Mouse (Mus musculus): ENCODE results near the gene Adh6a.

Adh6a gene

GRCm38 (mm10) chr3:138312965-138313364 is at the start of gene Adh6a:
Gene Adh6a (plus strand): TSS chr3:138313286.
- no peak for DNase-seq (ENCODE audit: extremely low read depth, low read depth)

- no peak for DNase-seq (ENCODE audit: extremely low read depth, low read depth)
Observed at GRCm38 (mm10) chr3:138264648-138265047, 48.4 kb upstream of the Adh6a start.

GRCm38 (mm10) chr3:138270507-138270906 is 42.6 kb upstream of the Adh6a start:
- DNase-seq (ENCODE audit: extremely low read depth, low read depth): no peak

GRCm38 (mm10) chr3:138271297-138271696 is 41.8 kb upstream of the Adh6a start:
- no peak for DNase-seq (ENCODE audit: extremely low read depth, low read depth)

GRCm38 (mm10) chr3:138273080-138273479 is 40.0 kb upstream of the Adh6a start:
- DNase-seq (ENCODE audit: extremely low read depth, low read depth): no peak

GRCm38 (mm10) chr3:138275100-138275499 is 38.0 kb upstream of the Adh6a start:
- no peak for DNase-seq (ENCODE audit: extremely low read depth, low read depth)

- no peak for DNase-seq (ENCODE audit: extremely low read depth, low read depth)
Observed at GRCm38 (mm10) chr3:138282556-138282955, 30.5 kb upstream of the Adh6a start.

GRCm38 (mm10) chr3:138283831-138284230 is 29.3 kb upstream of the Adh6a start:
- DNase-seq (ENCODE audit: extremely low read depth, low read depth): no peak

- DNase-seq (ENCODE audit: extremely low read depth, low read depth): no peak
Observed at GRCm38 (mm10) chr3:138285986-138286385, 27.1 kb upstream of the Adh6a start.

GRCm38 (mm10) chr3:138287686-138288085 is 25.4 kb upstream of the Adh6a start:
- DNase-seq (ENCODE audit: extremely low read depth, low read depth): no peak

- no peak for DNase-seq (ENCODE audit: extremely low read depth, low read depth)
Observed at GRCm38 (mm10) chr3:138290672-138291071, 22.4 kb upstream of the Adh6a start.

- DNase-seq (ENCODE audit: extremely low read depth, low read depth): no peak
Observed at GRCm38 (mm10) chr3:138291529-138292117, 21.5 kb upstream of the Adh6a start.

GRCm38 (mm10) chr3:138293298-138293895 is 19.7 kb upstream of the Adh6a start:
- DNase-seq (ENCODE audit: extremely low read depth, low read depth): no peak

- no peak for DNase-seq (ENCODE audit: extremely low read depth, low read depth)
Observed at GRCm38 (mm10) chr3:138300130-138300529, 13.0 kb upstream of the Adh6a start.

- no peak for DNase-seq (ENCODE audit: extremely low read depth, low read depth)
Observed at GRCm38 (mm10) chr3:138302676-138303075, 10.4 kb upstream of the Adh6a start.

GRCm38 (mm10) chr3:138303771-138304488 is 9.2 kb upstream of the Adh6a start:
- no peak for DNase-seq (ENCODE audit: extremely low read depth, low read depth)

- no peak for DNase-seq (ENCODE audit: extremely low read depth, low read depth)
Observed at GRCm38 (mm10) chr3:138304489-138304871, 8.6 kb upstream of the Adh6a start.

GRCm38 (mm10) chr3:138305486-138306289 is 7.4 kb upstream of the Adh6a start:
- no peak for DNase-seq (ENCODE audit: extremely low read depth, low read depth)

GRCm38 (mm10) chr3:138306290-138306683 is 6.8 kb upstream of the Adh6a start:
- no peak for DNase-seq (ENCODE audit: extremely low read depth, low read depth)

GRCm38 (mm10) chr3:138309910-138310309 is 3.2 kb upstream of the Adh6a start:
- DNase-seq (ENCODE audit: extremely low read depth, low read depth): no peak

- DNase-seq (ENCODE audit: extremely low read depth, low read depth): no peak
Observed at GRCm38 (mm10) chr3:138311015-138311414, 2.1 kb upstream of the Adh6a start.

GRCm38 (mm10) chr3:138316908-138317472 is 3.9 kb downstream of the Adh6a start:
- no peak for DNase-seq (ENCODE audit: extremely low read depth, low read depth)

Measured in MEL-GATA-1-ER (cell line).